15 mouse cellular contexts compared by ENCODE assay signal in genomic region chr1:87659618-87659960, GRCm38 (mm10). TPM values are rescaled to one million over a fixed set of nuclear protein-coding genes. Genes with fewer than 3 reads are reported as not detected.
A peak's percentile ranks its signal among the peaks of the same experiment; 100 is the strongest.
DNase-seq lines count a peak whose midpoint lies in the region; TF ChIP-seq lines count a peak whose summit lies in the region.
"Had no signal": no experiment of that assay in that cellular context is flagged by ENCODE, and none has a peak within 500 bp of the region (broad histone marks: within the 10 kb centered on the region; RNA-seq: fewer than 3 reads in every experiment).

No protein-coding gene starts in this region.

- H3K9me3 ChIP-seq in ES-E14 (ENCODE audit: control insufficient read depth, insufficient read depth, low read depth, low read length): no peaks in the 10 kb centered on the region
- no peaks in the 10 kb centered on the region for H3K9me3 ChIP-seq in embryonic facial prominence, embryonic 10.5 days
- H3K9me3 ChIP-seq: embryonic facial prominence, embryonic 13.5 days; midbrain, embryonic 15.5 days had no signal

- H3K4me3 ChIP-seq in left cerebral cortex, adult 2 months: no peak overlapping the region
- H3K4me3 ChIP-seq in ES-E14 (ENCODE audit: insufficient read depth in 1 of 2, low read depth in 1 of 2, low read length in 2 of 2, poor library complexity in 1 of 2, severe bottlenecking in 1 of 2): no peak overlapping the region
- no peak overlapping the region for H3K4me3 ChIP-seq in cortical plate, adult 2 months (ENCODE audit: insufficient read depth, low read length)
- no peak overlapping the region for H3K4me3 ChIP-seq in embryonic facial prominence, embryonic 10.5 days
- H3K4me3 ChIP-seq: embryonic facial prominence, embryonic 13.5 days; heart, embryonic 13.5 days; midbrain, embryonic 15.5 days; myocyte had no signal

- no peak overlapping the region for H3K9ac ChIP-seq in ES-E14 (ENCODE audit: insufficient read depth, low read depth, low read length, poor library complexity, severe bottlenecking)
- H3K9ac ChIP-seq: embryonic facial prominence, embryonic 13.5 days; heart, embryonic 13.5 days; midbrain, embryonic 15.5 days had no signal

- TF ChIP-seq CTCF in left cerebral cortex, adult 2 months (IDR thresholded peaks at IDR 0.05): no peak
- no peak for TF ChIP-seq CTCF in cortical plate, adult 2 months (IDR thresholded peaks at IDR 0.05; ENCODE audit: extremely low read depth, insufficient read depth, low read length)

- intact Hi-C loops in left cerebral cortex, adult 2 months (cut with DNase I): loop anchor here (2.0 kb wide), 1 partner anchor 53 kb away; no protein-coding TSS in a partner anchor

- in situ Hi-C loops in ES-E14 (cut with MboI; ENCODE audit: low sequenced_read_pairs in 2 of 2, unreplicated experiment in 2 of 2): no loop called here

- DNase-seq in left cerebral cortex, adult 2 months (ENCODE audit: extremely low spot score in 1 of 2, low spot score in 2 of 2): no peak
- DNase-seq in left cerebral cortex, adult 18-20 months (ENCODE audit: low spot score in 2 of 2): no peak
- DNase-seq in 416B (ENCODE audit: low read depth) (peak; percentile 78), ES-E14 (ENCODE audit: low read depth, low spot score) (no peak)
- no peak for DNase-seq in lung, postnatal 14 days
- no peak for DNase-seq in heart, postnatal 4 days
- DNase-seq in embryonic facial prominence, embryonic 10.5 days (ENCODE audit: low spot score): no peak
- DNase-seq: cerebellum, adult 9-10 months; kidney, adult 8-10 months had no signal

- H3K27ac ChIP-seq in left cerebral cortex, adult 2 months: peak overlapping the region; percentile 70
- peak overlapping the region; percentile 62; the same call in 1 of the 2 replicates for H3K27ac ChIP-seq in ES-E14 (ENCODE audit: insufficient read depth, low read depth, low read length, poor library complexity, severe bottlenecking)
- H3K27ac ChIP-seq in cortical plate, adult 2 months (ENCODE audit: insufficient read depth, low read length): 0 out of 2 replicates have a peak overlapping the region, but pooled peaks have one; percentile 55
- no peak overlapping the region for H3K27ac ChIP-seq in embryonic facial prominence, embryonic 10.5 days (replicated peaks)
- H3K27ac ChIP-seq: embryonic facial prominence, embryonic 13.5 days; heart, embryonic 13.5 days; hindbrain, postnatal 0 days; midbrain, embryonic 15.5 days had no signal

- no peak for TF ChIP-seq POLR2A in cortical plate, adult 2 months (IDR thresholded peaks at IDR 0.05; ENCODE audit: extremely low read depth, insufficient read depth, low read length)

- WGBS in embryonic facial prominence, embryonic 10.5 days: 79% methylated on average over 4 of the region's 4 CpGs

- peaks cover 2 to 32% of the 10 kb centered on the region in 2 experiments; a peak in 3 of 4 replicates for H3K4me1 ChIP-seq in ES-E14 (ENCODE audit: control insufficient read depth in 2 of 2, insufficient read depth in 2 of 2, low read length in 2 of 2, poor library complexity in 1 of 2)
- H3K4me1 ChIP-seq in cortical plate, adult 2 months (ENCODE audit: control insufficient read depth, insufficient read depth, low read length): peaks cover 3% of the 10 kb centered on the region
- H3K4me1 ChIP-seq in embryonic facial prominence, embryonic 10.5 days: peaks cover 20% of the 10 kb centered on the region
- H3K4me1 ChIP-seq: embryonic facial prominence, embryonic 13.5 days had no signal

- no peaks in the 10 kb centered on the region for H3K27me3 ChIP-seq in embryonic facial prominence, embryonic 10.5 days (replicated peaks; ENCODE audit: low read depth, poor library complexity, severe bottlenecking)
- H3K27me3 ChIP-seq: embryonic facial prominence, embryonic 13.5 days; heart, embryonic 13.5 days; midbrain, embryonic 15.5 days had no signal

- H3K36me3 ChIP-seq in ES-E14 (ENCODE audit: control insufficient read depth, insufficient read depth, low read length, poor library complexity, severe bottlenecking): no peaks in the 10 kb centered on the region
- no peaks in the 10 kb centered on the region for H3K36me3 ChIP-seq in embryonic facial prominence, embryonic 10.5 days (replicated peaks)
- H3K36me3 ChIP-seq: embryonic facial prominence, embryonic 13.5 days; heart, embryonic 13.5 days; midbrain, embryonic 15.5 days had no signal

TF ChIP-seq in ES-E14, 5 proteins besides CTCF, POLR2A, EP300 and RAD21:
- TF ChIP-seq ZNF384 (IDR thresholded peaks at IDR 0.05; ENCODE audit: low read depth, low read length) (no peak), MAFK (IDR thresholded peaks at IDR 0.05; ENCODE audit: insufficient read depth, low read depth, low read length) (no peak), ZC3H11A (IDR thresholded peaks at IDR 0.05; ENCODE audit: borderline replicate concordance, low read depth, low read length) (no peak), CHD2 (IDR thresholded peaks at IDR 0.05; ENCODE audit: low read depth, low read length) (no peak), HCFC1 (IDR thresholded peaks at IDR 0.05; ENCODE audit: borderline replicate concordance, insufficient read depth, low read length) (no peak)
TF ChIP-seq in ES-E14: peak in this region for 0.

RNA-seq across cellular contexts. Expression of gene Inpp5d, which starts 39.5 kb away (rescaled TPM):
- 10 to 100 TPM; 16.7 to 20.1 TPM for total RNA-seq in left cerebral cortex, adult 2 months (2021)
- total RNA-seq in left cerebral cortex, adult 18-20 months (2021): 10 to 100 TPM; 14.9 to 15.3 TPM
- 39.5 and 52.4 TPM in 2 replicates for total RNA-seq in ES-E14 (2012; rRNA removed)
- 18.2 and 18.3 TPM in 2 replicates for polyA plus RNA-seq in cortical plate, adult 2 months (2012; rRNA removed)
- total RNA-seq in heart, postnatal 4 days (2021): 10 to 100 TPM; 10.7 to 15.6 TPM
- polyA plus RNA-seq in embryonic facial prominence, embryonic 10.5 days (2016; fragmentation: Nextera tagmentation; extraction: Ambion mirVana): 4.0 and 5.3 TPM in 2 replicates
